ENCODE assay signal across 18 mouse cellular contexts in genomic region chr1:5243186-5243585, GRCm38 (mm10).
"Had no signal": no experiment of that assay in that cellular context is flagged by ENCODE, and none has a peak within 500 bp of the region (broad histone marks: within the 10 kb centered on the region; RNA-seq: fewer than 3 reads in every experiment).

No protein-coding gene starts in this region.

- ATAC-seq: intestine, embryonic 15.5 days; liver, postnatal 0 days; midbrain, embryonic 15.5 days had no signal

- H3K4me2 ChIP-seq: intestine, embryonic 15.5 days; kidney, embryonic 15.5 days; limb, embryonic 12.5 days; liver, embryonic 13.5 days; lung, embryonic 15.5 days; midbrain, embryonic 11.5 days; midbrain, embryonic 15.5 days; neural tube, embryonic 12.5 days; stomach, embryonic 15.5 days had no signal

- H3K4me3 ChIP-seq: intestine, embryonic 15.5 days; kidney, embryonic 15.5 days; limb, embryonic 12.5 days; liver, embryonic 13.5 days; lung, embryonic 15.5 days; megakaryocyte, embryonic 14.5 days; midbrain, embryonic 15.5 days; neural tube, embryonic 12.5 days; stomach, embryonic 15.5 days had no signal

- H3K9me3 ChIP-seq: intestine, embryonic 15.5 days; kidney, embryonic 15.5 days; limb, embryonic 12.5 days; liver, embryonic 13.5 days; lung, embryonic 15.5 days; megakaryocyte, embryonic 14.5 days; midbrain, embryonic 15.5 days; neural tube, embryonic 12.5 days; stomach, embryonic 15.5 days had no signal

- H3K27ac ChIP-seq: intestine, embryonic 15.5 days; kidney, embryonic 15.5 days; limb, embryonic 12.5 days; liver, embryonic 13.5 days; lung, embryonic 15.5 days; macrophage; midbrain, embryonic 15.5 days; neural tube, embryonic 12.5 days; stomach, embryonic 15.5 days had no signal

- H3K27me3 ChIP-seq: intestine, embryonic 15.5 days; kidney, embryonic 15.5 days; limb, embryonic 12.5 days; liver, embryonic 13.5 days; lung, embryonic 15.5 days; megakaryocyte, embryonic 14.5 days; midbrain, embryonic 15.5 days; stomach, embryonic 15.5 days had no signal

- H3K9ac ChIP-seq: intestine, embryonic 15.5 days; kidney, embryonic 15.5 days; limb, embryonic 12.5 days; liver, embryonic 13.5 days; liver, postnatal 0 days; lung, embryonic 15.5 days; midbrain, embryonic 15.5 days; neural tube, embryonic 12.5 days; stomach, embryonic 15.5 days had no signal

- H3K36me3 ChIP-seq: intestine, embryonic 15.5 days; kidney, embryonic 15.5 days; limb, embryonic 12.5 days; liver, embryonic 13.5 days; lung, embryonic 15.5 days; midbrain, embryonic 15.5 days; neural tube, embryonic 12.5 days; stomach, embryonic 15.5 days had no signal

- DNase-seq: kidney, adult 18-20 months; kidney, postnatal 14 days; liver; liver, embryonic 13.5 days; liver, postnatal 0 days; lung, postnatal 14 days; thymus, adult 2 months; thymus, postnatal 25 days had no signal

- H3K4me1 ChIP-seq: intestine, embryonic 15.5 days; kidney, embryonic 15.5 days; limb, embryonic 12.5 days; liver, embryonic 13.5 days; lung, embryonic 15.5 days; megakaryocyte, embryonic 14.5 days; midbrain, embryonic 15.5 days; neural tube, embryonic 12.5 days; stomach, embryonic 15.5 days had no signal
